Mouse (Mus musculus): ENCODE measurements around the gene Slc38a6.

DNA sequence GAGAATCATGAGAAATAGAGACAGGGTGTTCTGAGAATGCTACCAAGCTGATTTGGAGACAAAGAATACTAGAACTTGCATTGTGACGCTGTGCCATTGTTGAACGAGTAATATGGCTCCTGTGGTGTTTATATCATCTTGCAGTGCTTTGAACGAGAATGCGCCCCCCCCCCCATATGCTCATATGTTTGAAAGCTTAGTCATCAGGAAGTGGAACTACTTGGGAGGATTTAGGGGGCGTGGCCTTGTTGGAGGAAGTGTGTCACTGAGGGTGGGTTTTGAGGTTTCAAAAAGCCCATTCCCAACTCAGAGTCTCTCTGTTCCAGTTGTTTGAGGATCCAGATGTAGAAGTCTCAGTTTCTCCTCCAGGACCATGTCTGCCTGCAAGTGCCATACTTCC is 108.0 kb downstream of the Slc38a6 start:
- no peak for TF ChIP-seq GATA1 (IDR thresholded peaks at IDR 0.05; ENCODE audit: low read length)
- no peak for TF ChIP-seq TAL1 (IDR thresholded peaks at IDR 0.05; ENCODE audit: low read length)

All from erythroblast, embryonic 14.5 days (primary cell).